Mouse (Mus musculus) activated CD4-positive, CD25-positive, alpha-beta regulatory T cell (primary cell): ENCODE results near the gene Gm4175. TPM values are rescaled to one million over a fixed set of nuclear protein-coding genes. Genes with fewer than 3 reads are reported as not detected.

Experiments
- polyA plus RNA-seq, 2 experiments: library from polyadenylated mRNA; unstranded; fragments of 100-300 nt; shearing (Covaris generic); gene quantifications; one replicate each; pipeline ENCODE4 v1.2.1; 2017

Gene Gm4175
- not detected for polyA plus RNA-seq

GRCm38 (mm10) chr7:21761375-21761774 is at the start of gene Gm4175:
Gene Gm4175 (minus strand): TSS chr7:21761475.

GRCm38 (mm10) chr7:21796628-21797027 is 35.4 kb upstream of the Gm4175 start, which contains the start of gene Gm4177:
Gene Gm4177 (minus strand): TSS chr7:21796728.

Other genes starting within 250 kb of the Gm4175 start
- not detected for gene Vmn1r130, start 249.7 kb downstream of the Gm4175 start, polyA plus RNA-seq
- not detected for gene Vmn1r131, start 215.4 kb downstream of the Gm4175 start, polyA plus RNA-seq
- not detected for gene Vmn1r132, start 147.4 kb downstream of the Gm4175 start, polyA plus RNA-seq
- not detected for gene Gm4177, start 35.3 kb upstream of the Gm4175 start, polyA plus RNA-seq
- gene Vmn1r135, start 70.9 kb upstream of the Gm4175 start, polyA plus RNA-seq: under 1 TPM in 1 of 2 experiments, not detected in 1; 0.21 TPM
- not detected for gene Gm5725, start 82.8 kb upstream of the Gm4175 start, polyA plus RNA-seq
- under 1 TPM in 1 of 2 experiments, not detected in 1; 0.23 TPM for gene Gm5891, start 159.8 kb upstream of the Gm4175 start, polyA plus RNA-seq
- not detected for gene Vmn1r137, start 233.1 kb upstream of the Gm4175 start, polyA plus RNA-seq